Mouse (Mus musculus) embryonic fibroblast, embryonic 13.5 days (primary cell): ENCODE data around the gene Cd320.
"Not testable (repeated sequence)": the region's sequence is repeated elsewhere in the genome, so short reads cannot be mapped to it uniquely, and the experiment has no call there.

ENCODE experiments used
- CTCF ChIP-seq: IDR thresholded peaks from 2 replicates; pipeline ENCODE4 v1.5.1; 2011; ENCODE audit warnings: mild to moderate bottlenecking, control low read depth, low read length, moderate library complexity, borderline replicate concordance; ENCODE audit not compliant: insufficient read depth
- POLR2A ChIP-seq: IDR thresholded peaks from 2 replicates; pipeline ENCODE4 v1.6.1; 2011; ENCODE audit warnings: low read depth, mild to moderate bottlenecking, control low read depth, low read length, moderate library complexity

DNA sequence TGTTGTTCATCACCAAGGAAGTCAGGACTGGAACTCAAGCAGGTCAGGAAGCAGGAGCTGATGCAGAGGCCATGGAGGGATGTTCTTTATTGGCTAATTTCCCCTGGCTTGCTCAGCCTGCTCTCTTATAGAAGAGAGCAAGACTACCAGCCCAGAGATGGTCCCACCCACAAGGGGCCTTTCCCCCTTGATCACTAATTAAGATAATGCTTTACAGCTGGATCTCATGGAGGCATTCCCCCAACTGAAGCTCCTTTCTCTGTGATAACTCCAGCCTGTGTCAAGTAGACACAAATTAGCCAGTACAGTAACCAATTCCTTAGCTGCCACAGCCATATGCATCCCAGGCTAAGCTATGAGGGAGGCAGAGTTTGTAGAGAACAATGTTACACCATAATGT lies 45.3 kb downstream of the Cd320 start:
- TF ChIP-seq CTCF, POLR2A: not testable (repeated sequence)
